8 mouse cellular contexts compared by ENCODE assay signal in the genomic region with DNA sequence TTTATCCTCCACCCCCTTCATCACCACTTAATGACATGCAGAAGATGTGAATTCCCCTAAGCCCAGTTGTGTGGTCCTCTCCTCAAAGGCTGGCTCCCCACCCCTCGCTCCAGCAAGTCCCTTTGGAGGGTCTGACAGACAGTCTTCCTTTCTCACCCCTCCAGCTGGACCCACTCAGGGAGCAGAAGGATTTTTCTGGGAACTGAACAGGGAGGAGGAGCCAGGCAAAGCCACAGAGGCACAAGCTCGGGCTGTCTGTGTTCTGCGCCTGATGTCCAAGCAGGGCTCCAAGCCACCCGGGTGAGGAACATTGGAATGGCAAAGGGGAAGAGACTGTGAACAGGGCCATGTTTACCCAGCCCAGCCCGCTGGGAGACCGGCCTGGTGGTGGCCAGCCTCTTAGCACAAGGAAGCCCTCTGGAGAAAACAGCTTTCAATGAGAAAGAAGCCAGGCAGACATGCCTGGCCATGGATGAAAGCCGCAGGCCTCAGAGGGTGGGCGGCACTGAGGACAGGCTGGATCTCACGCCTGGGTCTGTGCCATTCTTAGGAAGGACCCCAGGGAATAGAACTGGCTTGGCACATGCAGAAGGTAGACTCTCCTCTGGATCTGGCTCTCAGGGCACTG.
DNase-seq lines count a peak whose midpoint lies in the region; ATAC-seq lines count a peak whose summit lies in the region.

No protein-coding gene starts in this region.

- peak; percentile 72 for DNase-seq in kidney, postnatal 10 days
- no peak for DNase-seq in kidney, adult 8-10 months
- DNase-seq in midbrain, embryonic 10.5 days (ENCODE audit: low spot score) = peak; percentile 60
- no peak for DNase-seq in adrenal gland, adult 2 months

- H3K9ac ChIP-seq in hindbrain, embryonic 12.5 days = 0 out of 2 replicates have a peak overlapping the region, but pooled peaks have one; percentile 8

- H3K27ac ChIP-seq in hindbrain, embryonic 12.5 days = peak overlapping the region; percentile 70
- peak overlapping the region; percentile 83 for H3K27ac ChIP-seq in midbrain, embryonic 10.5 days (replicated peaks)

- 19% methylated on average over 9 of the region's 9 CpGs for WGBS in hindbrain, embryonic 12.5 days
- WGBS in midbrain, embryonic 10.5 days = 25% methylated on average over 9 of the region's 9 CpGs

- H3K4me3 ChIP-seq in hindbrain, embryonic 12.5 days = no peak overlapping the region
- peak overlapping the region; percentile 16; the same call in 1 of the 2 replicates for H3K4me3 ChIP-seq in midbrain, embryonic 10.5 days

- no peaks in the 10 kb centered on the region for H3K36me3 ChIP-seq in hindbrain, embryonic 12.5 days
- H3K36me3 ChIP-seq in midbrain, embryonic 10.5 days = no peaks in the 10 kb centered on the region

- peaks cover 34% of the 10 kb centered on the region for H3K4me1 ChIP-seq in hindbrain, embryonic 12.5 days
- H3K4me1 ChIP-seq in midbrain, embryonic 10.5 days = peaks cover 50% of the 10 kb centered on the region

- H3K27me3 ChIP-seq in hindbrain, embryonic 12.5 days = no peaks in the 10 kb centered on the region
- no peaks in the 10 kb centered on the region for H3K27me3 ChIP-seq in midbrain, embryonic 10.5 days (ENCODE audit: low read depth, poor library complexity, severe bottlenecking)

- H3K9me3 ChIP-seq in hindbrain, embryonic 12.5 days (replicated peaks) = no peaks in the 10 kb centered on the region
- no peaks in the 10 kb centered on the region for H3K9me3 ChIP-seq in midbrain, embryonic 10.5 days (replicated peaks)

- peak overlapping the region; percentile 13; the same call in 1 of the 2 replicates for H3K4me2 ChIP-seq in hindbrain, embryonic 12.5 days (replicated peaks)

- 0 out of 2 replicates have a peak, but pooled peaks have one; percentile 34 for ATAC-seq in erythroid progenitor cell, adult 5-6 weeks (replicated peaks; ENCODE audit: low FRiP score, poor library complexity, severe bottlenecking)
- ATAC-seq in hindbrain, embryonic 12.5 days (ENCODE audit: low FRiP score) = peak; percentile 50
- no peak for ATAC-seq in granulocyte monocyte progenitor cell, adult 5-6 weeks (replicated peaks; ENCODE audit: poor library complexity, severe bottlenecking)
- ATAC-seq in CD4-positive, CD25-positive, alpha-beta regulatory T cell, adult 4 months = no peak

Comparison
In these comparisons a context has a peak if more than half of its experiments do, and no peak if none do; other contexts are left out.
1. DNase-seq: peak in kidney, postnatal 10 days (single experiment) and midbrain, embryonic 10.5 days (single experiment); none in kidney, adult 8-10 months (0 of 2) and adrenal gland, adult 2 months (single experiment).
2. ATAC-seq: peak in erythroid progenitor cell, adult 5-6 weeks (single experiment) and hindbrain, embryonic 12.5 days (single experiment); none in granulocyte monocyte progenitor cell, adult 5-6 weeks (single experiment) and CD4-positive, CD25-positive, alpha-beta regulatory T cell, adult 4 months (single experiment).